Mouse (Mus musculus): ENCODE results near the gene Ppp1r14b. TPM values are rescaled to one million over a fixed set of nuclear protein-coding genes. Genes with fewer than 3 reads are reported as not detected.

Gene Ppp1r14b
- polyA plus RNA-seq, 1 experiment from 2014 or later, result 82.3 TPM

- no peaks in the 10 kb centered on the region for H3K9me3 ChIP-seq
- H3K9ac ChIP-seq, result no peak overlapping the region
- H3K27ac ChIP-seq (replicated peaks), result no peak overlapping the region
- no peak for ATAC-seq (ENCODE audit: extremely low read depth, insufficient number of reproducible peaks, low FRiP score, low TSS enrichment)
- 78% methylated on average over 4 of the region's 4 CpGs for WGBS
- H3K27me3 ChIP-seq (replicated peaks), result no peaks in the 10 kb centered on the region
- H3K4me3 ChIP-seq, result no peak overlapping the region
- peaks cover 30% of the 10 kb centered on the region for H3K36me3 ChIP-seq
- peaks cover 25% of the 10 kb centered on the region for H3K4me1 ChIP-seq
- no peak overlapping the region for H3K4me2 ChIP-seq
Observed at GRCm38 (mm10) chr19:6948186-6948585, 26.6 kb upstream of the Ppp1r14b start.

- H3K36me3 ChIP-seq, result peaks cover 37% of the 10 kb centered on the region
- H3K27ac ChIP-seq (replicated peaks), result no peak overlapping the region
- H3K4me3 ChIP-seq, result no peak overlapping the region
- 88% methylated on average over 5 of the region's 5 CpGs for WGBS
- H3K9me3 ChIP-seq, result no peaks in the 10 kb centered on the region
- H3K9ac ChIP-seq, result peak overlapping the region; percentile 86
- no peaks in the 10 kb centered on the region for H3K27me3 ChIP-seq (replicated peaks)
- H3K4me2 ChIP-seq, result no peak overlapping the region
- no peak for ATAC-seq (ENCODE audit: extremely low read depth, insufficient number of reproducible peaks, low FRiP score, low TSS enrichment)
- peaks cover 30% of the 10 kb centered on the region for H3K4me1 ChIP-seq
Observed at GRCm38 (mm10) chr19:6949532-6949931, 25.2 kb upstream of the Ppp1r14b start.

GRCm38 (mm10) chr19:6949951-6950350 is 24.8 kb upstream of the Ppp1r14b start:
- Histone ChIP-seq H3K27me3 (replicated peaks) (no peaks in the 10 kb centered on the region), H3K9me3 (no peaks in the 10 kb centered on the region), H3K4me3 (peak overlapping the region; percentile 63), H3K9ac (peak overlapping the region; percentile 86), H3K36me3 (peaks cover 37% of the 10 kb centered on the region), H3K27ac (replicated peaks) (peak overlapping the region; percentile 97), H3K4me1 (peaks cover 34% of the 10 kb centered on the region), H3K4me2 (peak overlapping the region; percentile 91)
- no peak for ATAC-seq (ENCODE audit: extremely low read depth, insufficient number of reproducible peaks, low FRiP score, low TSS enrichment)
- 60% methylated on average over 5 of the region's 5 CpGs for WGBS

GRCm38 (mm10) chr19:6950613-6951153 is 24.1 kb upstream of the Ppp1r14b start:
- H3K9ac ChIP-seq, result peak overlapping the region; percentile 86
- H3K36me3 ChIP-seq, result peaks cover 37% of the 10 kb centered on the region
- H3K4me1 ChIP-seq, result peaks cover 41% of the 10 kb centered on the region
- peak overlapping the region; percentile 91 for H3K4me2 ChIP-seq
- peak overlapping the region; percentile 63 for H3K4me3 ChIP-seq
- no peaks in the 10 kb centered on the region for H3K9me3 ChIP-seq
- no peak for ATAC-seq (ENCODE audit: extremely low read depth, insufficient number of reproducible peaks, low FRiP score, low TSS enrichment)
- H3K27ac ChIP-seq (replicated peaks), result peak overlapping the region; percentile 97
- WGBS, result 1% methylated on average over 28 of the region's 28 CpGs
- no peaks in the 10 kb centered on the region for H3K27me3 ChIP-seq (replicated peaks)

GRCm38 (mm10) chr19:6951381-6951968 is 23.3 kb upstream of the Ppp1r14b start:
- H3K4me3 ChIP-seq, result peak overlapping the region; percentile 63
- peaks cover 38% of the 10 kb centered on the region for H3K36me3 ChIP-seq
- H3K4me1 ChIP-seq, result peaks cover 46% of the 10 kb centered on the region
- 0% methylated on average over 35 of the region's 35 CpGs for WGBS
- H3K27me3 ChIP-seq (replicated peaks), result no peaks in the 10 kb centered on the region
- H3K4me2 ChIP-seq, result peak overlapping the region; percentile 91
- peak; percentile 52 for ATAC-seq (ENCODE audit: extremely low read depth, insufficient number of reproducible peaks, low FRiP score, low TSS enrichment)
- no peaks in the 10 kb centered on the region for H3K9me3 ChIP-seq
- peak overlapping the region; percentile 97 for H3K27ac ChIP-seq (replicated peaks)
- H3K9ac ChIP-seq, result peak overlapping the region; percentile 86

GRCm38 (mm10) chr19:6951994-6952711 is 22.6 kb upstream of the Ppp1r14b start:
- peak overlapping the region; percentile 91 for H3K4me2 ChIP-seq
- H3K36me3 ChIP-seq, result peaks cover 39% of the 10 kb centered on the region
- peak; percentile 35; the same call in 1 of the 2 replicates for ATAC-seq (ENCODE audit: extremely low read depth, insufficient number of reproducible peaks, low FRiP score, low TSS enrichment)
- peak overlapping the region; percentile 86 for H3K9ac ChIP-seq
- peak overlapping the region; percentile 63 for H3K4me3 ChIP-seq
- no peaks in the 10 kb centered on the region for H3K9me3 ChIP-seq
- H3K4me1 ChIP-seq, result peaks cover 46% of the 10 kb centered on the region
- no peaks in the 10 kb centered on the region for H3K27me3 ChIP-seq (replicated peaks)
- peak overlapping the region; percentile 97 for H3K27ac ChIP-seq (replicated peaks)
- WGBS, result 1% methylated on average over 31 of the region's 31 CpGs

- Histone ChIP-seq H3K9me3 (no peaks in the 10 kb centered on the region), H3K4me1 (peaks cover 46% of the 10 kb centered on the region), H3K4me2 (peak overlapping the region; percentile 91), H3K36me3 (peaks cover 43% of the 10 kb centered on the region), H3K4me3 (peak overlapping the region; percentile 63), H3K27ac (replicated peaks) (peak overlapping the region; percentile 97), H3K9ac (peak overlapping the region; percentile 86), H3K27me3 (replicated peaks) (no peaks in the 10 kb centered on the region)
- no peak for ATAC-seq (ENCODE audit: extremely low read depth, insufficient number of reproducible peaks, low FRiP score, low TSS enrichment)
- WGBS, result 4% methylated on average over 3 of the region's 3 CpGs
Observed at GRCm38 (mm10) chr19:6952712-6953037, 22.1 kb upstream of the Ppp1r14b start.

GRCm38 (mm10) chr19:6954046-6954445 is 20.7 kb upstream of the Ppp1r14b start:
- Histone ChIP-seq H3K4me2 (no peak overlapping the region), H3K27me3 (replicated peaks) (no peaks in the 10 kb centered on the region), H3K36me3 (peaks cover 53% of the 10 kb centered on the region), H3K4me1 (peaks cover 46% of the 10 kb centered on the region), H3K27ac (replicated peaks) (no peak overlapping the region), H3K9ac (peak overlapping the region; percentile 17; the same call in 1 of the 2 replicates), H3K4me3 (no peak overlapping the region), H3K9me3 (no peaks in the 10 kb centered on the region)
- no peak for ATAC-seq (ENCODE audit: extremely low read depth, insufficient number of reproducible peaks, low FRiP score, low TSS enrichment)
- WGBS, result 54% methylated on average over 9 of the region's 9 CpGs

GRCm38 (mm10) chr19:6955424-6955823 is 19.3 kb upstream of the Ppp1r14b start:
- ATAC-seq (ENCODE audit: extremely low read depth, insufficient number of reproducible peaks, low FRiP score, low TSS enrichment), result no peak
- Histone ChIP-seq H3K4me1 (peaks cover 37% of the 10 kb centered on the region), H3K27ac (replicated peaks) (peak overlapping the region; percentile 24; the same call in 1 of the 2 replicates), H3K9ac (peak overlapping the region; percentile 17), H3K27me3 (replicated peaks) (no peaks in the 10 kb centered on the region), H3K9me3 (no peaks in the 10 kb centered on the region), H3K4me3 (no peak overlapping the region), H3K36me3 (peaks cover 67% of the 10 kb centered on the region), H3K4me2 (peak overlapping the region; percentile 11; the same call in 1 of the 2 replicates)
- 44% methylated on average over 7 of the region's 7 CpGs for WGBS

GRCm38 (mm10) chr19:6956461-6956860 is 18.3 kb upstream of the Ppp1r14b start:
- 71% methylated on average over 10 of the region's 10 CpGs for WGBS
- Histone ChIP-seq H3K4me2 (no peak overlapping the region), H3K27me3 (replicated peaks) (no peaks in the 10 kb centered on the region), H3K9me3 (no peaks in the 10 kb centered on the region), H3K4me1 (peaks cover 37% of the 10 kb centered on the region), H3K27ac (replicated peaks) (no peak overlapping the region), H3K9ac (peak overlapping the region; percentile 17; the same call in 1 of the 2 replicates), H3K4me3 (no peak overlapping the region), H3K36me3 (peaks cover 76% of the 10 kb centered on the region)
- ATAC-seq (ENCODE audit: extremely low read depth, insufficient number of reproducible peaks, low FRiP score, low TSS enrichment), result no peak

- Histone ChIP-seq H3K9ac (peak overlapping the region; percentile 89), H3K4me2 (peak overlapping the region; percentile 79), H3K4me3 (peak overlapping the region; percentile 70), H3K27me3 (replicated peaks) (no peaks in the 10 kb centered on the region), H3K9me3 (no peaks in the 10 kb centered on the region), H3K27ac (replicated peaks) (0 out of 2 replicates have a peak overlapping the region, but pooled peaks have one; percentile 17), H3K4me1 (peaks cover 41% of the 10 kb centered on the region), H3K36me3 (peaks cover 33% of the 10 kb centered on the region)
- ATAC-seq (ENCODE audit: extremely low read depth, insufficient number of reproducible peaks, low FRiP score, low TSS enrichment), result no peak
- WGBS, result 10% methylated on average over 15 of the region's 15 CpGs
Observed at GRCm38 (mm10) chr19:6968491-6969271, 6.1 kb upstream of the Ppp1r14b start.
